Mouse (Mus musculus): ENCODE measurements around the gene Samsn1.
"Not testable (repeated sequence)": the region's sequence is repeated elsewhere in the genome, so short reads cannot be mapped to it uniquely, and the experiment has no call there.

Gene Samsn1

DNA sequence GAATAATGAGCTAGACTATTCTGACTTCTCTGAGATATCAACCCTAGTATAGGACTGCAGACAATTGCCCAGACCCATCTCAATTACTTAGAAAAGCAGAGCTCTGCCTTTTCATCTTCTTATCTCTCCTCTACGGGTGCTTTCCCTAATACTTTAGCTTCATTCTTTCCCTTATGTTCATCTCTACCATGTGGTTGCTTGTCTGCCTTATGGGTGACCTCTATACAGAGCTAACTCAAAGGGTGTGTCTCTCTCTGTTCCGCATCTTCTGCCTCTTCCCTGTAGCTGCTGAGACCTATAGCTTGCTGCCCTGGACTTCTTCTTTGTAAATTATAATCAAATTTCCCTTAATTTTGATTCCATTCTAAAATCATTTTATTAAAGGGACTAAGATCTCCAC is 147.6 kb downstream of the Samsn1 start:
- no peak for DNase-seq

DNA sequence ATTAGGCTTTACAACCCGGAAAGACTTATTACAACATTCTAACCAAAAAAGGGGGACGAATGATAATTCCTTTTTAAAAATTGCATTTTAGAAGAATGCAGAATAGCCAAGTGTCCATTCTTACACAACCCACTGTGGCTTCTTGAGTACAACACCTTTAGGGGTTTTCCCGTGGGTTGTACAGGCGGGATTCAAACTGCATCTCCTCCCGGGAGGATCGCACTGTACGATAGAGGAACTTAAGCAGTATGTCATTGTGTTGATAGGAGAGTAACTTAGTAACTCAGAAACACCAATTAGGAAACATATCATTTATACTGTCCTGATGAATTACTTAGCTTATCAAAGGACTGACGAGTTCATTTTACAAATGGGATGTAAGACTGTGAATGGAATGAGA is 149.8 kb downstream of the Samsn1 start:
- no peak for DNase-seq

DNA sequence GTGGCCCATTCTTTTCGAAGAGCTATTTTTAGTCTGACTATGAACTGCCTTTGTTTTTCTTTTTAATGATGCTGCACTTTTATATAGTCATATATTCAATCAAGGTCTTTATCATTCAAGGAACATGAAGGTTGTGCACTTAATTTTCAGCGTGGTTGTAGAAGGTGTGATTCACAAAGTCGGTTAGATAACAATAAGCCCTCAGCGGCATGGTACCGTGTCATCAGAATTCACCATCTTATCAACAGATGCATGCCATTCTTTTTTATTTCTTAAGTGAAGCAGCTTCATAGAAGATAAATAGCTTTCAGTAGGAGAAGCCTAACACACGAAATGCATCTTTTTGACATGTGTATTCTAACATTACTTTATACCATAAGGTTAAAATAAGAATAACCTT is 154.7 kb downstream of the Samsn1 start:
- no peak for DNase-seq

DNA sequence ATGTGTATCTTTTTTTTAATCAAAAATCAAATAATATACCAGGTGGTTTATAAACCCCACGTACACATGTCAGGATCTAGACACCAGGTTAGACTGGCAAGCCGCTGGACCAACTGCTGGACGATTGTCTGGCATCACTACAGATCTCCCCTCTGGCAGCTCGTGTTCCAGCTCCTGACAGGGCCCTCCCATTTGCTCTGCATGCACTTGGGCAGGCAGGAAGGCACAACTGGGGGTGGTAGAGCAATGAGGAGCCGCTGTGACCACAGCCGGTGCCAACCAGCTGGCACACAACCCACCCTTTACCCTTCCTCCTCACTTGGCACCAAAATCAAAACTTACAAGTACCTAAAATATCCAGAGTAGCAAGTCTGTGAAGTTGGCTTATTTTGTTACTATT is 156.6 kb downstream of the Samsn1 start:
- DNase-seq, result no peak

DNA sequence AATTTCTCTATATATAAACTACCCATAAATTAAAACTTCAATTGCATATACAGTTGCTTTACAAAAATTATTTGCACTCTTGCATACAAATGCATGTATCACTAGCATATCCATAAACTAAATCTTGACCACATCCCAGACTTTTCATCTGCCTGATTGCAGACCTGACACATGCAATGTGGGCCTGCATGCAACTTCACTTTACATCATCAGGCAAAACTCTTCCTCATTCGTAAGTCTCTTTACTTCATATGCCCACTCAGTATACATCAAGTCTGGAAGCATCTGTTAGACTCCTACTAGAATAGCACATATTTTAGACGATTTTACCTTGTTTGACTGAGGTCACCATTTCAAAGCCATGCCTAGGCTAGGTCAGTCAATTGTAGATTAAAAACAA is 157.4 kb downstream of the Samsn1 start:
- no peak for DNase-seq

DNA sequence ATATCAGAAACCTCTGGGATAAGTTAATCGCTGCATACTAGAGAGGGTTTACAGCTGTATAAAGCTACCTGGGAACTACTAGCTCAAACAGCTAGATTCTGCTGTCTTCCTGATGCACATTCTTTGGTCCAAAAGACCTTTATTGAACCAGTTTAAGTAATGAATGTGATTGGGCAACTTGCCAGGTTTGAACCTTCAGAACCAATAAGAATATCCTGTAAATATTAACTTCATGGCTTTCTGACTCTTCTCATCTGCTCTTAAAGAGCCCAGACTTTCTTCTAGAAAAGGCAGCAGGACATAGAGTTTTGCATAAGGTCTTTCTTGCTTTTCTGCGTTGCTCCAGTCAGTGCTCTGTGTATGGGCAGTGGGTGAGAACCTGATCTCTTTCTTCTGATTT is 165.7 kb downstream of the Samsn1 start:
- no peak for DNase-seq

DNA sequence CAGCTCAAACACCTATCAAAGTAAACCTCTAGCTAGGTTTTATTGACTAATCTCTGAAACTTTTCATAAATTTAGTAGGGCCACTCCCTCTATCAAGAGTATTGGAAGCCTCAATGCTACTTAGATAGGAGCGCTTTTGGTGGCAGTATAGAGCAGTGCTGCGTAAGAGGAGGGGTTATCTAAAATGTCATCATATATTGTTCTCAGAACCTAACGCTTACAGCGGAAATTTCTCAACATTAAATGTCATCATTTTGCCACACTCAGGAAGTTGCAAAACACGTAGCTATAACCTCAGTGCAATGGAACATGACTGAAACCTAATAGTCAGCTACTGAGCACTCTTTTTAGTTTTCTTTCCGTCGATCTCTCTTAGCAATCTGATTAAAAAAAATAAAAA is 166.7 kb downstream of the Samsn1 start:
- no peak for DNase-seq

DNA sequence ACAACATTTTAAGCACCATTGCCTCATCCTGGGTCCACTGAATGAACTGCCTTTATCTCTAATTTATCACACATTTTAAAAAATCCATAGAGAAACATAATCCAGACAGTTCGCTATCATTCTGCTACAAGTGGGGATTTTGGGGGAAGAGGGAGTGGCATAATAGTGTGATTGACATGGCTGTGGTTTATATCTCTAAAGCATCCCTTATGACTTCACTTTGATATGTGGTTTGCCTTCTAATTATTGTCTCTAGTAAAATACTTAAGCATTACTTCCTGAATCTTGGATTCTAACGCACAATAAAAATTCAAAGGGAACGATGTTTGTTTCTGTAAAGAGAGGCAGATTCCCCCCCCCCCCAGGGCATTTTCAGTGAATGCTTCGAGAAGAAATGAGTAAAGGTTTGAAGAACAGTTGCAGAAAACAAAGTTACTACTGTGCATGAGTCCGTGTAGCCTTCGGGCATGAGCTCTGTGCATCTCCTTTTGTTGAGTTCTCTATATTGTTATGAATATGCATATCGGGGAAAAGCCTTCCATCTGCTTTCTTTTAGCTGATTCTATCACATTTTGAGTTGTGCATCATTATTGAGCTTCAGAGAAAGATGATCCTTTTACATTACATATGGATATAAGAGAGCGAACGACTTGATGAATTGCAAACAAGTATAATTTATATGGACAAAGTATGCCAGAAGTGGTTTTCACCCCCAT is 168.4 kb downstream of the Samsn1 start:
- DNase-seq, result no peak

DNA sequence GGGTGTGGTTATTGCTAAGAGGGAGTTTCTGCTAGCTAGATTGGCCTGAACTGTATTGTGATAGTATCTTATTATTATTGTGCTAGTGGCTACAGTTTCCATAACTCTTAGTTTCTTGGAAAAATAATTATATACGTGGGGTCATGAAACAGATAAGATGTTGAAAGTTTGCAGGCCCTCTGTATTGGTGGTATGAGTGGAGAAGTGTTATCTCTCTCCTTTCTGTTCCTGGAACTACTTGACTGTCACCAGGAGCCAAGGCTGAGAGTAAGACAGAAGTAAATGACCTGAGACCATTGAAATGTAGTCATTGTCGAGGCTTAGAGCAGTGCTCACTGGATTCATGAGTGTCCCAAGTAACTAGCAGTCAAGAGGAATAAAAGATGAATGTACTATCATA is 169.6 kb downstream of the Samsn1 start:
- no peak for DNase-seq

DNA sequence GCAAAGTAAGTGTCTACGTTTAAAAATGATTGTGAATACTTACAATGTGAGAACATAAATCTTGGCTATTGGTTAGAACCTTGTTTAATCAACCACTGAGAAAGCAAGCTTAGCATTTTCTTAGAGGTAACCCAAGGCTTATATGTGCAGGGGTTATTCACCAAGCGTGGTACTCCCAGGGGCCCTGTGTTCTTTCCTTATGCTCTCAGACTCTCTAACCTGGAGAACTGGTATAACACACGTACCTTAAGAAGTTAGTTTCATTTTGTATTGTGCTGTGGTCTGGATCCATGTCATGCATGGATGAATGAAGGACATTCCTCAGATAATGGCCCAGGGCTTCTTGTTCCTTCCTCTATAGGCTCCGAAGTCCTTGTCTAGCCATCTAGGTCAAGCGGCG is 173.0 kb downstream of the Samsn1 start:
- DNase-seq, result no peak

DNA sequence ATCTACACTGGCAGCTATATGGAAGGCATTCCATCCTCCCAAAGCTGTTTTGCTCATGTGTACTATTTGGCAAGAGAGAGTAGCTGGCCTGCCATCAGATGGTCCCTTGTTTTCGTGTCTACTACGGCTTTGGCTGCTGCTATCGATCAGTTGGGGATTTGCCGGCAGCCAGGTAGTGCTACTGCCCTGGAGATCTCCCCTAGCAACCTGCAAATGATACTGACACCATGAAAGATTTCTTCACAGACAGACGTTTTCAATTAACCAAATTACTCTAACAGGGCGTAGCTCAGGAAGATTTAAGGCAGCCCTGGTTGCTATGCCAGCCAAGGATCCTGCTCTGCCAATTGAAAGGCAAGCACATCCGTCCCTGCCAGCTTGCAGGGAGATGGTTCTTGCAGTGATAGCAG is 178.4 kb downstream of the Samsn1 start:
- peak; percentile 4 for DNase-seq

DNA sequence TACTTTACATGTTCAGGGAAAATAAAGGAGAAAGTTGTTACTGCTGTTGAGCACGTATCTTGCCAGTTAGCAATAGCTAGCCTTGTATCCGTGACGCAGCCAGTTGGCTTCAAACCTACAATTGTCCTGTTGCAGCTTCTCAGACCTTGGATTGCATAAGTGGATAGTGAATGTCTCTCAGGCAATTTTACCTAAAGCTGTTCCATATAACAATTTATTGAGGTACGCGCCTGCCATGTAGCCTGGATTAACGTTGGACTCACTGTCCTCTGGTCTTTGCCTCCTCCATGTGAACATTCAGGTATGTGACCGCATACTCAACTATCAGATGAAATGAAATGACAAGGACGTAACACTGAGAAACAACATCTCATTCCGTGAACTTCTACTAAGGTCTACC is 179.1 kb downstream of the Samsn1 start:
- no peak for DNase-seq

DNA sequence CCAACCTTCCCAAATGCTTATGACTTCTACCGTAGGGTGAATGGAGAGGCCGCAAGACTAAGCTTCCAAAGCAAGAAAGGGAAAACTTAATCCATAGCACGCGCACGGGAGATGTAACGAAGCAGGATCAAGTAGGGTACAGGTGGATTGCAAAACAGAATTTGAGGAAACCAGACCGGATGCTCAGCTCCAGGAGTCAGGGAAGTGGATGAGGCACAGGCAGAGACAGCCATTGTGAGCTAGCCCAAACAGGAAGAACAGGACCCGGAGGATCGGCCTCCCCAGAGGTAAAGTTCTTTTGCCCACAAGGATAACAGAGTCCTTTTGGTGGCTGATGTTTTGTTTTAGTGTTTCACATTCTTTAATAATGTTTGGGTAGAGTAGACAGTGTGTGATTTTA is 179.5 kb downstream of the Samsn1 start:
- no peak for DNase-seq

DNA sequence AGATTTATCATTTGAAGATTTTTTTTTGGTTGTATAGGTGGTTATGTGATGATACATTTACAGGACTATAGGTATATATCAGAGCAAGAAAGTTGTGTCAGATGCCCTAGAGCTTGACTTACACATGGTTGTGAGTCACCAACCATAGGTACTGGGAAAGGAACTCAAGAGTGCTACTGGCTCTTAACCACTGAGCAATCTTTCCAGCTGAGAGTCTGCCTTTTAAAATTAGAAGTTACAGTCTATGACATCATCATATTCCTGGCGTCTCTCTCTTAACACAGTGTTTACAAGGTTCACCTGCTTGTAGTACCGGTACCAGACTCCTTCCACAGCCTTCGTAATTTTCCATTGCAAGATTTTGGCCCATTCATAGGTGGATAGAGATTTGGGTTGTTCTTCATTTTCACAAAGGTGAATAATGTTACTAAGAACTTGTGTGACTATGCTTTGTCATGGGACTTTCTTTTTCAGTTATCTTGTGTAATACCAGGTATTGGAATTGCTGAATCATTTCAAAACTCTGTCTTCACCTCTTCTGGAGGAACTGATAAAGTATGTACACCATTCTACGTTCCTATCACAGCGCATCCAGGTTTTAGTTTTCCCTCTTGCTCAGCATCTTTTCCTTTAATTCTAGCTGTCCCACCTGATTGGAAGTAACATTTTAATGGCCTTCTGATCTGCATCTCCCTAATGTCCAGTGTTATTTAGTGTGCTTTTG is 184.2 kb downstream of the Samsn1 start:
- no peak for DNase-seq

DNA sequence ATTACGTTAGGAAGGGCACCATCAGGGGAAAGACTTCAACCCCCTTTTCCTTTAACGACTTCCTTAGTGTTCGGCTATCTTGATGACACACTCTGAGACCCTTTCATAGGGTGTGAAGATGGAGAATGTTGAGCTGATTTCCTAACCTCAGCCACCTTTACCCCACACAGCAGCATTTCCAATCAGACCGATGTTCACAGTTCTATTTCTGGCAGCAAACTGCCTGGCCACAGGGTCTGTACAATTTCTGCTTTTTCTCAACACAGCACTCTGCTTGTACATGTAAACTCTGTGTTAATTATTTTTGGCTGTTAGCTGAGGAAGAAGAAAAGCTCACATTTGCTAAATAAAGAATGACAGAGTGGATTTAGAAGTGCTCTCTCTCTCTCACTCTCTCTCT is 190.7 kb downstream of the Samsn1 start:
- no peak for DNase-seq

DNA sequence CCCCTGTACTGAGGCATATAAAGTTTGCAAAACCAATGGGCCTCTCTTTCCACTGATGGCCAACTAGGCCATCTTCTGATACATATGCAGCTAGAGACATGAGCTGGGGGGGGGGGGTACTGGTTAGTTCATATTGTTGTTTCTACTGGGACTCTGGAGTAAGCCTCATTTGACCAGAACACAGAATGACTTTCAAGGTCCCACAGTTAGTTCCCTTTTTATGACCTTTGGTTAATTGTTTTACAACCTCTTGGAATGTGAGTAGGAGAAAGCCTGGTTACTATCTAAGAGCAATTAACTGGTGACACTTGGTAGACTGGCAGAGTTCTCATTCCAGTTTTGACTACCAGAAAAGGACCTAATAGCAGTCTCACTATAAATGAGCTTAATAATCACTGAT is 195.1 kb downstream of the Samsn1 start:
- DNase-seq, result not testable (repeated sequence)

DNA sequence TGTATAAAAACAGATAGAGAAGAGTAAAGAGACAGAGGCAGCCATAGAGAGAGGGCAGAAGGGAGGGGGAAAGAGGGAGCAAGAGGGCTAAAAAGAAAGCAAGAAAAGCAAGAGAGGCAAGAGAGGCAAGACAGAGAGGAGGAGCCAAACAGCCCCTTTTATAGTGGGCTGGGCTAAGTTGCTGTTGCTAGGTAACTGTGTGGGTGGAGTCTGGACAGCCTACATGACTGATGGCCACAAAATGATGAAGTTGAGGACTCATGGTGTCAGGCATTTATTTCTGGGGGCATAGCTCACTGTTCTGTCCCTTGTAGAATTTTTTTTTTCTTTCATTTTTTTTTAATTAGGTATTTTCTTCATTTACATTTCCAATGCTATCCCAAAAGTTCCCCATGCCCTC is 195.6 kb downstream of the Samsn1 start:
- no peak for DNase-seq

DNA sequence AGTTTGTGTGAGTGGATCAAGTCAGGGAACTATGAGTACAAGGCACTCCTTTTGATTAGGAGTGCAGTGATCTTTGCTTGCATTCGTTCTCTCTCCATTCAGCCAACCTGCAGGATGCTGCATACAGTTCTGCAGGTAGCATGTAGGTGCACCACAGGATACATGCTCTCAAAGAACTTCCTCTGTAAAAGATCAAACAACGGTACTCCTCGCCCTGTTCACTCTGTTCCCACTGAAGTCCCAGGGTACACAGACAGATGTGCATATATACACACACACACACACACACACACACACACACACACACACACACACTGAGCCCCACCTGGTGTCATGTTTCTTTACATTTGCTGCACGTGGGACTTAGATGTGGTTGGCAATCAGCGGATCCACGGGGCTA is 198.9 kb downstream of the Samsn1 start:
- no peak for DNase-seq

DNA sequence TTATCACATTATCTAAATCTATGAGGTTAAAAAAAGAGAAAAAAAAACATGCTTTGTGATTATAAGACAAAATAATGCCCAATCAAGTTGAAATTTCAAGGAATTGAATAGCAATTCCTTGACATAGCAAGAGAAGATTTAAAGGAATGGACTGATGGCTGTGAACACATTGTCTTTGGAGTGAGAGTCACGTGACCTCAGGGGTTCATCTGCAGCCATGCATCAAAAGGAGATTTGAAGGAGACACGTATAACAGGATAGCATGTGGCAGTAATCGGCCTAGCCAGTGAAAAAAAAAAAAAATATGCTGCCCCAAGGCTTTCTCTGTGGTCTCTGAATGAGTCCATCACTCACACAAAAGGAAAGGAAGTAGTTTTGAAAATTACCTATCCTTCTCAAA is 201.1 kb downstream of the Samsn1 start:
- no peak for DNase-seq

Measured in embryo, embryonic 11 days (tissue).